Mouse (Mus musculus) hindbrain, embryonic 11.5 days (tissue): Measurements from ENCODE around the gene Cfap58. TPM values are rescaled to one million over a fixed set of nuclear protein-coding genes. Genes with fewer than 3 reads are reported as not detected.

ENCODE experiments used
- ATAC-seq: fragments of 200-750 bp; cut with Nextera tagmentation; 2 replicates; pipeline ENCODE4 v1.8.0; 2017; ENCODE audit warnings: mild to moderate bottlenecking, moderate TSS enrichment, moderate library complexity; ENCODE audit not compliant: low FRiP score
- DNase-seq: peaks from one replicate; pipeline ENCODE4 v3.0.0-alpha.2; 2015; ENCODE audit warnings: low spot score
- H3K27ac ChIP-seq: fragments of 300-500 bp; sonication (generic); 2 replicates; pipeline ENCODE4 v1.5.1; 2014; ENCODE audit warnings: mild to moderate bottlenecking, low read depth, low read length
- H3K27me3 ChIP-seq: fragments of 300-500 bp; sonication (generic); 2 replicates; pipeline ENCODE4 v1.6.1; 2014; ENCODE audit warnings: mild to moderate bottlenecking, low read length, moderate library complexity, mixed read lengths; ENCODE audit not compliant: control insufficient read depth, insufficient read depth
- H3K36me3 ChIP-seq: fragments of 300-500 bp; sonication (generic); 2 replicates; pipeline ENCODE4 v1.6.1; 2014; ENCODE audit warnings: mild to moderate bottlenecking, low read length, moderate library complexity, mixed read lengths; ENCODE audit not compliant: control insufficient read depth, insufficient read depth
- H3K4me1 ChIP-seq: fragments of 300-500 bp; sonication (generic); replicated peaks from 2 replicates; pipeline ENCODE4 v1.6.1; 2014; ENCODE audit warnings: low read length, mixed read lengths; ENCODE audit not compliant: control insufficient read depth, insufficient read depth
- H3K4me2 ChIP-seq: fragments of 300-500 bp; sonication (generic); replicated peaks from 2 replicates; pipeline ENCODE4 v1.6.1; 2014; ENCODE audit warnings: mild to moderate bottlenecking, low read depth, low read length
- H3K4me3 ChIP-seq: fragments of 300-500 bp; sonication (generic); 2 replicates; pipeline ENCODE4 v1.5.1; 2014; ENCODE audit warnings: low read depth, low read length
- H3K9ac ChIP-seq: fragments of 300-500 bp; sonication (generic); 2 replicates; pipeline ENCODE4 v1.6.1; 2014; ENCODE audit warnings: low read depth, low read length
- H3K9me3 ChIP-seq: fragments of 300-500 bp; sonication (generic); 2 replicates; pipeline ENCODE4 v1.6.1; 2016; ENCODE audit warnings: low read length; ENCODE audit not compliant: control insufficient read depth
- WGBS: fragments of 180-500 bp; shearing (Covaris S2); extraction: QIAGEN DNeasy Blood & Tissue Kit; methylation state at CpG from one replicate; pipeline ENCODE4 v1.1.7; 2014; 5-methylcytosine and 5-hydroxymethylcytosine counted together
- polyA plus RNA-seq: library from polyadenylated mRNA; unstranded; fragments of >200 nt; fragmentation: Nextera tagmentation; extraction: Ambion mirVana; gene quantifications from 2 replicates; pipeline ENCODE4 v1.2.1, GENCODE M21; 2014

Cfap58 gene
- polyA plus RNA-seq, 1 experiment from 2014 or later: 0.37 TPM

- H3K4me1 ChIP-seq: 0 out of 2 replicates have a peak, but pooled peaks cover 4% of the 10 kb centered on the region
- H3K9me3 ChIP-seq: no peaks in the 10 kb centered on the region
- ATAC-seq (no peak), DNase-seq (no peak)
- H3K36me3 ChIP-seq: no peaks in the 10 kb centered on the region
- H3K9ac ChIP-seq: no peak overlapping the region
- H3K27ac ChIP-seq: no peak overlapping the region
- no peaks in the 10 kb centered on the region for H3K27me3 ChIP-seq
- 63% methylated on average over 9 of the region's 9 CpGs for WGBS
- H3K4me3 ChIP-seq: no peak overlapping the region
- peak overlapping the region; percentile 54; the same call in 1 of the 2 replicates for H3K4me2 ChIP-seq
Measured at GRCm38 (mm10) chr19:47936938-47937337, 537 bp upstream of the Cfap58 start.

- 0 out of 2 replicates have a peak, but pooled peaks cover 4% of the 10 kb centered on the region for H3K4me1 ChIP-seq
- no peaks in the 10 kb centered on the region for H3K27me3 ChIP-seq
- H3K4me3 ChIP-seq: no peak overlapping the region
- no peak for DNase-seq
- WGBS: 89% methylated on average over 6 of the region's 6 CpGs
- H3K4me2 ChIP-seq: no peak overlapping the region
- ATAC-seq: no peak
- H3K9ac ChIP-seq: no peak overlapping the region
- no peaks in the 10 kb centered on the region for H3K9me3 ChIP-seq
- H3K27ac ChIP-seq: no peak overlapping the region
- H3K36me3 ChIP-seq: no peaks in the 10 kb centered on the region
Measured at GRCm38 (mm10) chr19:47939361-47939760, 1.9 kb downstream of the Cfap58 start.

DNA sequence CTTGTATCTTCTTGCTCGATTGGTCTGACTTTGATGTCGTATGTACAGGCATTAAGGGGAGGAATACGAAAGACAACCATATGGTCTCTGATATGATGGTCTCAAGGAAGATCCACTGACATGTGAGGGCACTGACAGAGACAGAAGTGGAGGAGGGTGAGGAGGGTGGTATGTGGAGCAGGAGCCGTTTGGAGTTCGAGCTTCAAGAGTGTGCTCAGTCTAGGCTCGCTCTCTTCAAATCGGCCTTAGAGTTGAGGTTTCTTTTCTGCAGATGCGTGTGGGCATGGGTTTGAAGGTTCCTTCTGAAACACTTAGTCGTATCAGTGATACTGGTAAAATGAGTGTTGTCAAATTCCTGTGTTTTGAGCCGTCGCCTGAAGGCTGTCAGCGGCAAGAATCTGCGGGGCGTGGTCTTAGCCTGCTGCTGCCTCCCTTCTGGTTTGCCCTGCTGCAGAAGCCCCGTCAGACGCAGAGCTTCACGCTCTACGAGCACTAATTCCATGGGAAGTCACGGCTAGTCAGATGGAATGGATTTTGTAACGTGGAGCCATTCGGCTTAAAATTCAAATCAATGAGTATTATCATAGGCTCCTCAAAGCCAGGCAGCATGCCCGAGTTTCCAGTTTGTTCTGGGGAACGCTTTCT lies 9.5 kb downstream of the Cfap58 start:
- Histone ChIP-seq H3K4me1 (no peaks in the 10 kb centered on the region), H3K27me3 (no peaks in the 10 kb centered on the region), H3K4me3 (no peak overlapping the region), H3K4me2 (no peak overlapping the region), H3K27ac (no peak overlapping the region), H3K9ac (no peak overlapping the region), H3K9me3 (no peaks in the 10 kb centered on the region), H3K36me3 (no peaks in the 10 kb centered on the region)
- WGBS: 58% methylated on average over 23 of the region's 23 CpGs
- ATAC-seq (no peak), DNase-seq (peak; percentile 34)

GRCm38 (mm10) chr19:47950946-47951345 lies 13.5 kb downstream of the Cfap58 start:
- H3K4me1 ChIP-seq: no peaks in the 10 kb centered on the region
- no peak for DNase-seq
- H3K4me3 ChIP-seq: no peak overlapping the region
- H3K36me3 ChIP-seq: no peaks in the 10 kb centered on the region
- WGBS: 90% methylated on average over 7 of the region's 7 CpGs
- no peak for ATAC-seq
- H3K9ac ChIP-seq: no peak overlapping the region
- H3K4me2 ChIP-seq: no peak overlapping the region
- H3K27me3 ChIP-seq: no peaks in the 10 kb centered on the region
- no peak overlapping the region for H3K27ac ChIP-seq
- no peaks in the 10 kb centered on the region for H3K9me3 ChIP-seq

- no peaks in the 10 kb centered on the region for H3K4me1 ChIP-seq
- H3K27ac ChIP-seq: no peak overlapping the region
- H3K4me2 ChIP-seq: no peak overlapping the region
- H3K36me3 ChIP-seq: no peaks in the 10 kb centered on the region
- no peak overlapping the region for H3K4me3 ChIP-seq
- no peak overlapping the region for H3K9ac ChIP-seq
- no peaks in the 10 kb centered on the region for H3K27me3 ChIP-seq
- WGBS: 63% methylated on average over 9 of the region's 9 CpGs
- DNase-seq (no peak), ATAC-seq (no peak)
- no peaks in the 10 kb centered on the region for H3K9me3 ChIP-seq
Measured at GRCm38 (mm10) chr19:47953169-47953568, 15.7 kb downstream of the Cfap58 start.

DNA sequence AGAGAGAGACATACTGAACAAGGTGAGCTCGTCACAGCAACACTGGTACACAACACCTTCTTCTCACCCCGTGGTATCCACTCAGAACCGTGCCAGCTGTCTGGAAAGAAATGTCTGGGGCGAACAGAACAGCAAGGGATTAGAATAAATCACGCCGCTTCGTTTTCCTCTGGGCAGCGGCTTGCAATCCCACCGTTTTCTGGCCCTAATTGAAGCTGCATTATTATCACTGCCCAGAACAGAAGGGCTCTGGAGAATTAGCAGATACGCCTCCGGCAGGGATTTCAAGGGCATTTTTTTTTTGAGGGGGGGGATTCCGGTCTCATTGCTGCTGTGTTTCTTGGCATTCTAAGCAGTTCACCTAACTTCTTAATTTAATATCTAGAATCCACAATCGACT lies 20.7 kb downstream of the Cfap58 start:
- no peak overlapping the region for H3K27ac ChIP-seq

DNA sequence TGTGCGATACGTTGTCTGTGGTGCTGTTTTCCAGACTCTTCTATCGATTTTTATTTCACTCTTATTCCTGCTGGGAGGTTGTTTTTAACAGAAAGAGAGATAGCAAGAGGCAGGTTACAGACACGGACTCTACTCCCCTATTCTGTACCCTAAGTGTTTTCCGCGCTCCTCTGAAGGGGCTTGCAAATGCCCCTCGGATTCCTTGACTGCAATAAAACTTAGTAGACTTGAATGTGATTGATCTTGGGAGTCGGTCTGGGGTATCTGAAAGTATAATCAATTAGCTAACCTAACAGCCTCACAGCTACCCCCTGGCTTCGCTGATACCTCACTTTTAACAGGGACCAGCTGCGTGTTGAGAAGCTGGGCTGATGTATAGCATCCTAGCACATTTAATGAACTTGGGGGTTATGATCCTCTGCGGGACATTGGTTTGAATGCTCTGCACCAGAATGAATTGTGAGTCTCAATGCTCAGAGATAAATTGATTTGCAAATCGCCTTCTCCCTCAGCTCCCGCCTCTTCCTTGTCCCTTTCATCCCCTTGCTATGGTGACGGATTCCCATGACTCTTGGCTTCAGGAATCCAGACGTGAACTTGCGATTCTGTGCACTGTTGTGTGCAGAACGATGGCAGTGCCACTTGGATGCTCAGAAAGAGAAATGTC lies 31.7 kb downstream of the Cfap58 start:
- Histone ChIP-seq H3K27ac (peak overlapping the region; percentile 58), H3K4me1 (peaks cover 7% of the 10 kb centered on the region), H3K4me2 (peak overlapping the region; percentile 26), H3K4me3 (no peak overlapping the region), H3K27me3 (no peaks in the 10 kb centered on the region), H3K9ac (no peak overlapping the region), H3K36me3 (no peaks in the 10 kb centered on the region), H3K9me3 (no peaks in the 10 kb centered on the region)
- 39% methylated on average over 17 of the region's 17 CpGs for WGBS
- DNase-seq (peak; percentile 55), ATAC-seq (peak; percentile 80)

More for the DNA sequence above, 20.7 kb downstream of the Cfap58 start:
- H3K4me2 ChIP-seq: no peak overlapping the region
- H3K4me1 ChIP-seq: no peaks in the 10 kb centered on the region
- no peaks in the 10 kb centered on the region for H3K27me3 ChIP-seq
- DNase-seq: no peak
- no peak for ATAC-seq
- H3K9me3 ChIP-seq: no peaks in the 10 kb centered on the region
- no peak overlapping the region for H3K4me3 ChIP-seq
- H3K36me3 ChIP-seq: no peaks in the 10 kb centered on the region
- H3K9ac ChIP-seq: no peak overlapping the region
- 76% methylated on average over 13 of the region's 13 CpGs for WGBS

- Histone ChIP-seq H3K4me2 (no peak overlapping the region), H3K27ac (no peak overlapping the region), H3K9me3 (no peaks in the 10 kb centered on the region), H3K9ac (no peak overlapping the region), H3K36me3 (no peaks in the 10 kb centered on the region), H3K4me1 (peaks cover 7% of the 10 kb centered on the region), H3K27me3 (no peaks in the 10 kb centered on the region), H3K4me3 (no peak overlapping the region)
- DNase-seq (no peak), ATAC-seq (no peak)
- WGBS: 86% methylated on average over 8 of the region's 8 CpGs
Measured at GRCm38 (mm10) chr19:47971066-47971465, 33.6 kb downstream of the Cfap58 start.
